8 mouse cellular contexts compared by ENCODE assay signal in the genomic region with DNA sequence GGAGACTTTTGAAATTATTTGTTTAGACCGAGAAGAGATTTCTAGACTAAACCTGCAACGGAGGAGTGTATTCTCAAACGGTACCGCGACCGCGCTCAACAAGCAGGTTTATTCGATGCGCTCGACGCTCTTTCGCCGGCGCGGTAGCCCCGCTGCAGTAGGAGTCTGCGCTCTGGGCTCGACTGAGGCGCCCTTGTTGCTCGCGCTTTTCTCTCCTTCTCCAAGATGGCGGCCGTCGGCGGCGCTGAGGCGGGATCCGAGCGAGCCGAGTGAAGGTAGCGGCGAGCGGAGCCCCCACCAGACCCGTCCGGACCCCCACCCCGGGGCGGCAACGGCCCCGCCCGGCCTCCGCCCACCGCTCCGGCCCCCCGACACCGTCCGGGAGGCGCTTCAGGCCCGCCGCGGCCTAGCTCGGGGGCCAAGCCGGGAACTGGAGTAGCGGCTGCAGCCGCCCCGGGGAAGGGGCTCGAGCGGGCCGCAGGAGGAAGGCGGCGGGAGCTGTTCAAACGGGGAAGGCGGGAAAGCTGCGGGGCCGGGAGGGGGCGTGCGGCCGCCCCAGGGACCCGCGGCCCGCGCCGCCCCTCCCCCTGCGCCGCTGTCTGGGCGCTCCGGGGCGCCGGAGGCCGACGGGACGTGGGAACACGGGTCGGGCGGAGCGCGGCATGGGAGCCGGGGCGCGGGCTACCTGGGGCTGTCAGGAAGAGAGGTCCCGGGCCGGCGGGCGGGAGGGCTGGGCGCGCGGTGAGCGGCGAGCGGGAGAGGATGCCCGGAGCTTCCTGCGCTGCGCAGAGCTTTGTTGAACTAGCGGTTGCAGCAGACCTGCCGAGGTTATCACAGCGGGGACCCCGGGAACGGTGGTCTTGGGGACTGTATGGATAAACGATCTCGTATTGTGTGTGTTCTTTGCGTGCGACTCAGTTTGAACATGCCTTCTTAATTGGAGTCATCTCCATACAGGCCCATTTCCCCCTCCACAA. TPM values are rescaled to one million over a fixed set of nuclear protein-coding genes. Genes with fewer than 3 reads are reported as not detected.
DNase-seq lines count a peak whose midpoint lies in the region; ATAC-seq and TF ChIP-seq lines count a peak whose summit lies in the region.

No protein-coding gene starts in this region.

- H3K4me2 ChIP-seq in heart, embryonic 12.5 days = peak overlapping the region; percentile 73
- peak overlapping the region; percentile 72 for H3K4me2 ChIP-seq in kidney, postnatal 0 days (ENCODE audit: low read length)
- peak overlapping the region; percentile 83 for H3K4me2 ChIP-seq in liver, embryonic 11.5 days
- peak overlapping the region; percentile 44 for H3K4me2 ChIP-seq in stomach, embryonic 14.5 days (replicated peaks; ENCODE audit: low read depth, low read length)

- peaks cover 9% of the 10 kb centered on the region for H3K4me1 ChIP-seq in heart, embryonic 12.5 days (replicated peaks)
- no peaks in the 10 kb centered on the region for H3K4me1 ChIP-seq in kidney, postnatal 0 days (replicated peaks; ENCODE audit: insufficient read depth, low read length)
- H3K4me1 ChIP-seq in liver, embryonic 11.5 days (replicated peaks; ENCODE audit: control insufficient read depth, insufficient read depth, low read length) = peaks cover 4% of the 10 kb centered on the region; the same call in 1 of the 2 replicates
- peaks cover 5% of the 10 kb centered on the region for H3K4me1 ChIP-seq in stomach, embryonic 14.5 days (ENCODE audit: control insufficient read depth, insufficient read depth, low read length)

- no peak for TF ChIP-seq CTCF in C2C12 (IDR thresholded peaks at IDR 0.05; ENCODE audit: control insufficient read depth, insufficient read depth, insufficient read length)
- peak; percentile 16; the same call in 1 of the 2 replicates for TF ChIP-seq CTCF in kidney, postnatal 0 days (IDR thresholded peaks at IDR 0.05; ENCODE audit: low read depth)

- peak overlapping the region; percentile 95 for H3K27ac ChIP-seq in heart, embryonic 12.5 days (ENCODE audit: poor library complexity, severe bottlenecking)
- H3K27ac ChIP-seq in kidney, postnatal 0 days = peak overlapping the region; percentile 94
- H3K27ac ChIP-seq in liver, embryonic 11.5 days (ENCODE audit: low read depth, low read length) = peak overlapping the region; percentile 95
- peak overlapping the region; percentile 95 for H3K27ac ChIP-seq in stomach, embryonic 14.5 days (ENCODE audit: low read length)

- peaks cover 16% of the 10 kb centered on the region for H3K79me3 ChIP-seq in C2C12 (ENCODE audit: low read depth)

- peak overlapping the region; percentile 99 for H3K9ac ChIP-seq in heart, embryonic 12.5 days
- peak overlapping the region; percentile 100 for H3K9ac ChIP-seq in kidney, postnatal 0 days (ENCODE audit: low read depth, low read length)
- H3K9ac ChIP-seq in liver, embryonic 11.5 days (ENCODE audit: low read depth, low read length) = peak overlapping the region; percentile 99
- H3K9ac ChIP-seq in stomach, embryonic 14.5 days (replicated peaks; ENCODE audit: low read depth, low read length) = peak overlapping the region; percentile 84

- H3K79me2 ChIP-seq in C2C12 (ENCODE audit: control insufficient read depth, insufficient read depth) = peaks cover 31% of the 10 kb centered on the region

- no peaks in the 10 kb centered on the region for H3K27me3 ChIP-seq in C2C12 (ENCODE audit: control insufficient read depth, insufficient read depth, insufficient read length)
- 0 out of 2 replicates have a peak, but pooled peaks cover 4% of the 10 kb centered on the region for H3K27me3 ChIP-seq in heart, embryonic 12.5 days (replicated peaks)
- H3K27me3 ChIP-seq in kidney, postnatal 0 days (ENCODE audit: insufficient read depth, low read length) = no peaks in the 10 kb centered on the region
- H3K27me3 ChIP-seq in liver, embryonic 11.5 days (replicated peaks; ENCODE audit: control insufficient read depth, insufficient read depth, low read length) = no peaks in the 10 kb centered on the region
- no peaks in the 10 kb centered on the region for H3K27me3 ChIP-seq in stomach, embryonic 14.5 days (ENCODE audit: control insufficient read depth, insufficient read depth, low read length)

- H3K36me3 ChIP-seq in C2C12 (ENCODE audit: control insufficient read depth, insufficient read depth) = peaks cover 7% of the 10 kb centered on the region
- H3K36me3 ChIP-seq in heart, embryonic 12.5 days = peaks cover 3% of the 10 kb centered on the region
- H3K36me3 ChIP-seq in kidney, postnatal 0 days (ENCODE audit: insufficient read depth, low read length) = 0 out of 2 replicates have a peak, but pooled peaks cover 3% of the 10 kb centered on the region
- H3K36me3 ChIP-seq in liver, embryonic 11.5 days (ENCODE audit: control insufficient read depth, insufficient read depth, low read length) = peaks cover 2% of the 10 kb centered on the region; the same call in 1 of the 2 replicates
- H3K36me3 ChIP-seq in stomach, embryonic 14.5 days (ENCODE audit: control insufficient read depth, insufficient read depth, low read length) = 0 out of 2 replicates have a peak, but pooled peaks cover 3% of the 10 kb centered on the region

- DNase-seq in brain, embryonic 18.5 days (ENCODE audit: low read depth, low spot score) = peak; percentile 77
- peak; percentile 95 for DNase-seq in kidney, postnatal 0 days (ENCODE audit: low spot score)
- DNase-seq in liver, embryonic 11.5 days (ENCODE audit: low spot score) = peak; percentile 84
- peak; percentile 93 for DNase-seq in naive thymus-derived CD4-positive, alpha-beta T cell, adult 2 months (ENCODE audit: low read depth)

- peak overlapping the region; percentile 53 for H3K4me3 ChIP-seq in C2C12 (ENCODE audit: insufficient read depth, poor library complexity, severe bottlenecking)
- H3K4me3 ChIP-seq in heart, embryonic 12.5 days = peak overlapping the region; percentile 77
- peak overlapping the region; percentile 97 for H3K4me3 ChIP-seq in kidney, postnatal 0 days (replicated peaks; ENCODE audit: low read depth, low read length)
- peak overlapping the region; percentile 81 for H3K4me3 ChIP-seq in liver, embryonic 11.5 days (ENCODE audit: low read depth, low read length)
- peak overlapping the region; percentile 83 for H3K4me3 ChIP-seq in stomach, embryonic 14.5 days (ENCODE audit: low read depth, low read length)

- H3ac ChIP-seq in C2C12 (ENCODE audit: control insufficient read depth, insufficient read length, low read depth) = peak overlapping the region; percentile 84

- ATAC-seq in erythroid progenitor cell, adult 5-6 weeks (replicated peaks; ENCODE audit: low FRiP score, poor library complexity, severe bottlenecking) = peak; percentile 94
- peak; percentile 93 for ATAC-seq in heart, embryonic 12.5 days (ENCODE audit: insufficient number of reproducible peaks, low FRiP score)
- ATAC-seq in kidney, postnatal 0 days (replicated peaks; ENCODE audit: low FRiP score, low read depth) = peak; percentile 94
- ATAC-seq in liver, embryonic 11.5 days (replicated peaks; ENCODE audit: low FRiP score) = peak; percentile 90
- ATAC-seq in stomach, embryonic 14.5 days (ENCODE audit: insufficient number of reproducible peaks, insufficient read depth, low FRiP score, low read depth) = peak; percentile 94

- no peaks in the 10 kb centered on the region for H3K9me3 ChIP-seq in heart, embryonic 12.5 days (replicated peaks)
- no peaks in the 10 kb centered on the region for H3K9me3 ChIP-seq in kidney, postnatal 0 days (replicated peaks; ENCODE audit: low read length)
- no peaks in the 10 kb centered on the region for H3K9me3 ChIP-seq in liver, embryonic 11.5 days (ENCODE audit: control insufficient read depth, low read length)
- no peaks in the 10 kb centered on the region for H3K9me3 ChIP-seq in stomach, embryonic 14.5 days (ENCODE audit: control insufficient read depth, low read depth, low read length)

- under 1% methylated on average over 87 of the region's 111 CpGs for WGBS in heart, embryonic 12.5 days
- under 1% methylated on average over 102 of the region's 111 CpGs for WGBS in kidney, postnatal 0 days
- under 1% methylated on average over 92 of the region's 111 CpGs for WGBS in liver, embryonic 11.5 days
- WGBS in stomach, embryonic 14.5 days = 2% methylated on average over 98 of the region's 111 CpGs

TF ChIP-seq in C2C12, 6 proteins besides CTCF, POLR2A, EP300 and RAD21:
- TF ChIP-seq MAX (IDR thresholded peaks at IDR 0.05) (peak; percentile 88), USF1 (IDR thresholded peaks at IDR 0.05; ENCODE audit: low read depth) (no peak)

RNA-seq across cellular contexts. Expression of a gene that starts 0.6 kb away (rescaled TPM):
- polyA plus RNA-seq in C2C12 (2012; fragmentation: generic; extraction: Trizol) = 12.0 TPM
- total RNA-seq in erythroid progenitor cell, adult 5-6 weeks (2015; ENCODE audit: low replicate concordance) = 63.7 and 87.2 TPM in 2 replicates
- total RNA-seq in erythroid progenitor cell, adult 5-6 weeks (2017; ENCODE audit: low replicate concordance) = 40.6 and 65.0 TPM in 2 replicates
- polyA plus RNA-seq in heart, embryonic 12.5 days (2016; fragmentation: Nextera tagmentation; extraction: Ambion mirVana) = 23.8 and 28.4 TPM in 2 replicates
- polyA plus RNA-seq in kidney, postnatal 0 days (2015; fragmentation: Nextera tagmentation; extraction: Ambion mirVana) = 25.0 and 26.5 TPM in 2 replicates
- 29.8 and 32.4 TPM in 2 replicates for polyA plus RNA-seq in liver, embryonic 11.5 days (2014; fragmentation: Nextera tagmentation; extraction: Ambion mirVana)
- 44.4 and 51.5 TPM in 2 replicates for polyA plus RNA-seq in stomach, embryonic 14.5 days (2014; fragmentation: Nextera tagmentation; extraction: Ambion mirVana)

RNA-seq across cellular contexts. Expression of a gene that starts 39.7 kb away (rescaled TPM):
- polyA plus RNA-seq in C2C12 (2012; fragmentation: generic; extraction: Trizol) = 31.4 TPM
- total RNA-seq in erythroid progenitor cell, adult 5-6 weeks (2015; ENCODE audit: low replicate concordance) = 17.3 and 18.0 TPM in 2 replicates
- 4.4 and 9.5 TPM in 2 replicates for total RNA-seq in erythroid progenitor cell, adult 5-6 weeks (2017; ENCODE audit: low replicate concordance)
- polyA plus RNA-seq in heart, embryonic 12.5 days (2016; fragmentation: Nextera tagmentation; extraction: Ambion mirVana) = 39.3 and 39.8 TPM in 2 replicates
- 38.4 and 43.2 TPM in 2 replicates for polyA plus RNA-seq in kidney, postnatal 0 days (2015; fragmentation: Nextera tagmentation; extraction: Ambion mirVana)
- 22.2 and 24.6 TPM in 2 replicates for polyA plus RNA-seq in liver, embryonic 11.5 days (2014; fragmentation: Nextera tagmentation; extraction: Ambion mirVana)
- 24.1 and 27.5 TPM in 2 replicates for polyA plus RNA-seq in stomach, embryonic 14.5 days (2014; fragmentation: Nextera tagmentation; extraction: Ambion mirVana)

Comparison
In these comparisons a context has a peak if more than half of its experiments do, and no peak if none do; other contexts are left out.
1. Peak in every context shown above with its lines: DNase-seq, ATAC-seq, H3K4me3 ChIP-seq and H3K27ac ChIP-seq.